Mouse (Mus musculus): ENCODE data around the gene Svbp.

DNA sequence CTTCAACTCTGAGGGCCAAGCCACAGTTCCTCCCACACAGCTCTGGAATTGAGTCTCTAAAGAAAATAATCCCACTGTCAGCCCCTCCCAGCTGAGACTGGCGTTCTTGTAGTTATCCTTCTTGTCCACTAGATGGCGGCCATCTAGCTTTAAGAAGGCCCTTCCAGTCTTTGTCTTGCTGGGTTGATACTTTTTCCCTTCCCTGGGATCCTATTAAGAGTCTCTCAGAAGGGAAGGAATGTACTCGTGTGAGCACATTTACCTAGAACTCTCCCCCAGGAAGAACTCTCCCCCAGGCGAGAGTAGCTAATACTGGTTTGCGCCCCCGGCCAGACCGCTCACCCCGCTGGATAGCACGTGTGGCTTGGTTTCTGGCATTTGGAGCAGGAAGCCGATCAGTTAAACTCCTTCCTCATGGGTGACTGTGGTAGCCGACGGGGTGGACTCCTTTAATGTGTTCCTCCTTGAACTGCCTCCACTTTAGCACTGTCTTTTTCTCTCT, 44.1 kb downstream of the Svbp start:
- TF ChIP-seq MYC (IDR thresholded peaks at IDR 0.05; ENCODE audit: low read depth, low read length) (no peak), HCFC1 (IDR thresholded peaks at IDR 0.05; ENCODE audit: low read depth, low read length) (no peak)

Measured in CH12.LX (cell line).